Mouse (Mus musculus) olfactory bulb, adult 2 months (tissue): ENCODE results near the gene Dytn.

ENCODE experiments used
- CTCF ChIP-seq: fragments of 200-500 bp; IDR thresholded peaks from 2 replicates; pipeline ENCODE4 v1.5.1; 2012; ENCODE audit warnings: low read depth, mild to moderate bottlenecking, low read length, moderate library complexity; ENCODE audit not compliant: insufficient read depth
- POLR2A ChIP-seq: fragments of 200-500 bp; IDR thresholded peaks from 2 replicates; pipeline ENCODE4 v1.6.1; 2012; ENCODE audit warnings: mild to moderate bottlenecking, low read depth, low read length, moderate library complexity; ENCODE audit not compliant: insufficient read depth

GRCm38 (mm10) chr1:63603870-63604500 is 82.7 kb downstream of the Dytn start:
- TF ChIP-seq CTCF (no peak), POLR2A (no peak)
